Comparison of ENCODE assay signal across 8 mouse cellular contexts in genomic region chr2:72241714-72242472, GRCm38 (mm10). TPM values are rescaled to one million over a fixed set of nuclear protein-coding genes. Genes with fewer than 3 reads are reported as not detected.
DNase-seq lines count a peak whose midpoint lies in the region; ATAC-seq and TF ChIP-seq lines count a peak whose summit lies in the region.

No protein-coding gene starts in this region.

- no peak overlapping the region for H3K9ac ChIP-seq in intestine, postnatal 0 days (ENCODE audit: low read depth, low read length)
- H3K9ac ChIP-seq in stomach, postnatal 0 days (ENCODE audit: low read length): no peak overlapping the region

- 0 out of 2 replicates have a peak, but pooled peaks have one; percentile 10 for ATAC-seq in intestine, postnatal 0 days
- ATAC-seq in stomach, postnatal 0 days (ENCODE audit: low FRiP score, low TSS enrichment): no peak

- DNase-seq in gastrocnemius, adult 2 months: no peak
- no peak for DNase-seq in gastrocnemius, postnatal 14 days
- no peak for DNase-seq in testis, postnatal 10 days (ENCODE audit: low spot score)
- peak; percentile 37 for DNase-seq in stomach, postnatal 0 days (ENCODE audit: low spot score)
- DNase-seq in yolk sac, embryonic 10.5 days (ENCODE audit: low spot score): no peak
- no peak for DNase-seq in left cerebral cortex, postnatal 14 days (ENCODE audit: low spot score in 2 of 2)

- no peak for TF ChIP-seq POLR2A in testis, adult 2 months (IDR thresholded peaks at IDR 0.05; ENCODE audit: control insufficient read depth, low read depth, low read length)

- H3K4me2 ChIP-seq in intestine, postnatal 0 days (replicated peaks; ENCODE audit: low read depth): peak overlapping the region; percentile 43; the same call in 1 of the 2 replicates
- peak overlapping the region; percentile 40 for H3K4me2 ChIP-seq in stomach, postnatal 0 days (replicated peaks; ENCODE audit: low read depth)

- no peaks in the 10 kb centered on the region for H3K36me3 ChIP-seq in testis, adult 2 months (ENCODE audit: control insufficient read depth, insufficient read depth, low read length)
- no peaks in the 10 kb centered on the region; the same call in 1 of the 2 replicates for H3K36me3 ChIP-seq in intestine, postnatal 0 days (ENCODE audit: control insufficient read depth, insufficient read depth)
- H3K36me3 ChIP-seq in stomach, postnatal 0 days (ENCODE audit: control insufficient read depth, insufficient read depth, low read length): no peaks in the 10 kb centered on the region; the same call in 1 of the 2 replicates

- intact Hi-C loops in gastrocnemius, adult 2 months (cut with DNase I): no loop called here
- intact Hi-C loops in gastrocnemius, postnatal 14 days (cut with DNase I; ENCODE audit: low total_unique reads): no loop called here
- intact Hi-C loops in left cerebral cortex, postnatal 14 days (cut with DNase I): no loop called here

- peaks cover 3% of the 10 kb centered on the region; the same call in 1 of the 2 replicates for H3K4me1 ChIP-seq in testis, adult 2 months (ENCODE audit: control insufficient read depth, insufficient read depth, low read length)
- no peaks in the 10 kb centered on the region for H3K4me1 ChIP-seq in intestine, postnatal 0 days (replicated peaks; ENCODE audit: control insufficient read depth, insufficient read depth, low read length)
- no peaks in the 10 kb centered on the region for H3K4me1 ChIP-seq in stomach, postnatal 0 days (replicated peaks; ENCODE audit: control insufficient read depth, insufficient read depth)

- no peak for TF ChIP-seq CTCF in gastrocnemius, adult 2 months (IDR thresholded peaks at IDR 0.05)
- no peak for TF ChIP-seq CTCF in testis, adult 2 months (IDR thresholded peaks at IDR 0.05; ENCODE audit: control insufficient read depth, insufficient read depth, insufficient replicate concordance, low read depth, low read length)
- TF ChIP-seq CTCF in intestine, postnatal 0 days (IDR thresholded peaks at IDR 0.05; ENCODE audit: low read depth): no peak
- no peak for TF ChIP-seq CTCF in stomach, postnatal 0 days (IDR thresholded peaks at IDR 0.05; ENCODE audit: low read depth)

- peak overlapping the region; percentile 50 for H3K4me3 ChIP-seq in gastrocnemius, adult 2 months
- H3K4me3 ChIP-seq in testis, adult 2 months (ENCODE audit: control insufficient read depth, low read depth, low read length): peak overlapping the region; percentile 63
- peak overlapping the region; percentile 9; the same call in 1 of the 2 replicates for H3K4me3 ChIP-seq in intestine, postnatal 0 days (ENCODE audit: low read depth, low read length)
- H3K4me3 ChIP-seq in stomach, postnatal 0 days (ENCODE audit: low read depth, low read length): 0 out of 2 replicates have a peak overlapping the region, but pooled peaks have one; percentile 21

- H3K9me3 ChIP-seq in intestine, postnatal 0 days (ENCODE audit: control insufficient read depth): no peaks in the 10 kb centered on the region
- H3K9me3 ChIP-seq in stomach, postnatal 0 days (ENCODE audit: control insufficient read depth, low read length): no peaks in the 10 kb centered on the region

- 54% methylated on average over 14 of the region's 14 CpGs for WGBS in intestine, postnatal 0 days
- WGBS in stomach, postnatal 0 days: 40% methylated on average over 14 of the region's 14 CpGs

- H3K27me3 ChIP-seq in testis, adult 2 months (ENCODE audit: control insufficient read depth, insufficient read depth, low read length): no peaks in the 10 kb centered on the region
- H3K27me3 ChIP-seq in intestine, postnatal 0 days (replicated peaks; ENCODE audit: control insufficient read depth, insufficient read depth, low read length): no peaks in the 10 kb centered on the region
- no peaks in the 10 kb centered on the region for H3K27me3 ChIP-seq in stomach, postnatal 0 days (ENCODE audit: control insufficient read depth, insufficient read depth, low read length)

- H3K27ac ChIP-seq in gastrocnemius, adult 2 months: 0 out of 2 replicates have a peak overlapping the region, but pooled peaks have one; percentile 6
- H3K27ac ChIP-seq in testis, adult 2 months (ENCODE audit: control insufficient read depth, insufficient read depth, low read depth, low read length): no peak overlapping the region
- H3K27ac ChIP-seq in intestine, postnatal 0 days (ENCODE audit: low read depth, low read length): no peak overlapping the region
- 0 out of 2 replicates have a peak overlapping the region, but pooled peaks have one; percentile 24 for H3K27ac ChIP-seq in stomach, postnatal 0 days (replicated peaks)

- TF ChIP-seq EP300 in stomach, postnatal 0 days (optimal IDR thresholded peaks at IDR 0.05): no peak

RNA-seq across cellular contexts. Expression of gene Map3k20, which starts 43.5 kb away (rescaled TPM):
- 100 to 1,000 TPM; 338 to 407 TPM for total RNA-seq in gastrocnemius, adult 2 months (2021)
- 100 to 1,000 TPM; 270 to 292 TPM for total RNA-seq in gastrocnemius, postnatal 14 days (2021)
- polyA plus RNA-seq in testis, adult 2 months (2012; rRNA removed): 2.8 and 3.0 TPM in 2 replicates
- 9.0 and 9.6 TPM in 2 replicates for polyA plus RNA-seq in intestine, postnatal 0 days (2015; fragmentation: Nextera tagmentation; extraction: Ambion mirVana)
- 15.9 and 17.0 TPM in 2 replicates for polyA plus RNA-seq in stomach, postnatal 0 days (2015; fragmentation: Nextera tagmentation; extraction: Ambion mirVana)
- 10 to 100 TPM in 1 of 2 experiments, 1 to 10 TPM in 1; 8.9 to 12.3 TPM for total RNA-seq in left cerebral cortex, postnatal 14 days (2021)

Comparison
In these comparisons a context has a peak if more than half of its experiments do, and no peak if none do; other contexts are left out.
1. H3K27ac ChIP-seq: peak in gastrocnemius, adult 2 months (single experiment) and stomach, postnatal 0 days (single experiment); none in testis, adult 2 months (single experiment) and intestine, postnatal 0 days (single experiment).
2. H3K4me3 ChIP-seq: peak in every context shown above with its lines; median percentile 63 in testis, adult 2 months; 50 in gastrocnemius, adult 2 months; 21 in stomach, postnatal 0 days; 9 in intestine, postnatal 0 days.
3. RNA of gene Map3k20, which starts 43.5 kb away (total RNA-seq): 338 to 407 TPM in gastrocnemius, adult 2 months and 270 to 292 TPM in gastrocnemius, postnatal 14 days; 8.9 to 12.3 TPM in left cerebral cortex, postnatal 14 days; every median in the first group is over 10 times any median in the second.